Mouse (Mus musculus) C2C12 (cell line): Measurements from ENCODE around the gene Cd37.

ENCODE experiments used
- CEBPB ChIP-seq: IDR thresholded peaks from one replicate; pipeline ENCODE4 v1.6.1; 2011; ENCODE audit warnings: low read depth, mild to moderate bottlenecking, control low read depth, moderate library complexity
- CTCF ChIP-seq: IDR thresholded peaks from one replicate; pipeline ENCODE4 v1.5.1; 2011; ENCODE audit not compliant: control insufficient read depth, insufficient read depth, insufficient read length
- FOSL1 ChIP-seq: IDR thresholded peaks from one replicate; pipeline ENCODE4 v1.8.0; 2011; ENCODE audit warnings: mild to moderate bottlenecking, low read length; ENCODE audit not compliant: poor library complexity, insufficient read depth, severe bottlenecking
- MAX ChIP-seq: IDR thresholded peaks from one replicate; pipeline ENCODE4 v1.6.1; 2011; ENCODE audit warnings: mild to moderate bottlenecking, control low read depth
- MYOD1 ChIP-seq: IDR thresholded peaks from one replicate; pipeline ENCODE4 v1.6.1; 2011; ENCODE audit warnings: low read depth; ENCODE audit not compliant: control insufficient read depth, insufficient read length
- MYOG ChIP-seq: IDR thresholded peaks from one replicate; pipeline ENCODE4 v1.6.1; 2011; ENCODE audit not compliant: control insufficient read depth, insufficient read length; ENCODE audit errors: extremely low read depth
- USF1 ChIP-seq: IDR thresholded peaks from one replicate; pipeline ENCODE4 v1.6.1; 2011; ENCODE audit warnings: low read depth, mild to moderate bottlenecking, control low read depth, moderate library complexity

GRCm38 (mm10) chr7:45286486-45286885 lies 47.6 kb upstream of the Cd37 start:
- TF ChIP-seq CTCF (no peak), USF1 (no peak), MAX (no peak), FOSL1 (no peak), MYOD1 (no peak), CEBPB (no peak), MYOG (no peak)
